Mouse (Mus musculus) urinary bladder, postnatal 0 days (tissue): ENCODE measurements around the gene Csf2rb. TPM values are rescaled to one million over a fixed set of nuclear protein-coding genes. Genes with fewer than 3 reads are reported as not detected.

Source experiments
- microRNA-seq: library from miRNA; unstranded; fragments of <30 nt; microRNA quantifications from one replicate; pipeline ENCODE4, GENCODE M21; 2016
- polyA plus RNA-seq: library from polyadenylated mRNA; unstranded; fragments of >200 nt; fragmentation: Nextera tagmentation; extraction: Ambion mirVana; gene quantifications from 2 replicates; pipeline ENCODE4 v1.2.1, GENCODE M21; 2015

The Csf2rb gene
- 2.3 and 4.9 TPM in 2 replicates for polyA plus RNA-seq

GRCm38 (mm10) chr15:78325671-78326339 is at the start of gene Csf2rb:
Gene Csf2rb, plus strand, starts transcription at chr15:78325752.

GRCm38 (mm10) chr15:78305341-78305933 is 20.1 kb upstream of the Csf2rb start, which contains the start of gene Csf2rb2:
Gene Csf2rb2, minus strand, starts transcription at chr15:78305721.

GRCm38 (mm10) chr15:78395478-78395962 is 70.0 kb downstream of the Csf2rb start, which contains the start of gene Tex33:
Gene Tex33, minus strand, starts transcription at chr15:78395912.

Small RNAs within 50 kb of the gene (microRNA-seq; reads per million reads assigned to microRNA genes)
- not detected for gene Mir7676-1
- gene Mir7676-2, result not detected

Other genes with a start within 250 kb of the Csf2rb start
- gene Cacng2, start 205.7 kb upstream of the Csf2rb start, polyA plus RNA-seq, result 0.06 TPM in 1 of 2 replicates, not detected in the other
- gene Ift27, start 151.6 kb upstream of the Csf2rb start, polyA plus RNA-seq, result 59.6 and 69.9 TPM in 2 replicates
- gene Pvalb, start 119.4 kb upstream of the Csf2rb start, polyA plus RNA-seq, result 0.85 and 0.95 TPM in 2 replicates
- gene Ncf4, start 81.0 kb upstream of the Csf2rb start, polyA plus RNA-seq, result 34.8 and 39.4 TPM in 2 replicates
- 0.65 and 1.4 TPM in 2 replicates for gene Csf2rb2, start 20.0 kb upstream of the Csf2rb start, polyA plus RNA-seq
- gene Tex33, start 70.2 kb downstream of the Csf2rb start, polyA plus RNA-seq, result not detected in 2 replicates
- 17.1 and 22.4 TPM in 2 replicates for gene Tst, start 80.2 kb downstream of the Csf2rb start, polyA plus RNA-seq
- 2.5 and 3.0 TPM in 2 replicates for gene Mpst, start 80.7 kb downstream of the Csf2rb start, polyA plus RNA-seq
- gene Kctd17, start 102.8 kb downstream of the Csf2rb start, polyA plus RNA-seq, result 61.5 and 64.3 TPM in 2 replicates
- gene Tmprss6, start 142.9 kb downstream of the Csf2rb start, polyA plus RNA-seq, result 0.19 and 0.47 TPM in 2 replicates
- 0.20 and 0.24 TPM in 2 replicates for gene Il2rb, start 169.5 kb downstream of the Csf2rb start, polyA plus RNA-seq
- gene C1qtnf6, start 205.7 kb downstream of the Csf2rb start, polyA plus RNA-seq, result 44.3 and 44.5 TPM in 2 replicates
- gene Sstr3, start 218.9 kb downstream of the Csf2rb start, polyA plus RNA-seq, result not detected in 2 replicates
- gene Rac2, start 247.0 kb downstream of the Csf2rb start, polyA plus RNA-seq, result 7.9 and 29.7 TPM in 2 replicates